Mouse (Mus musculus): Measurements from ENCODE around the gene Srsf5. TPM values are rescaled to one million over a fixed set of nuclear protein-coding genes. Genes with fewer than 3 reads are reported as not detected.

Srsf5 gene
- total RNA-seq (2018; cell fraction: chromatin; rRNA removed), result 1,000 to 10,000 TPM; 1,478 to 2,930 (median 2,152) TPM
- 100 to 1,000 TPM; 128 to 425 (median 226) TPM for total RNA-seq (2018; cell fraction: cytosol; rRNA removed)
- 1,000 to 10,000 TPM in 19 of 26 experiments, 100 to 1,000 TPM in 7; 770 to 1,971 (median 1,269) TPM for total RNA-seq (2018; cell fraction: nucleus; rRNA removed)
- polyA plus RNA-seq (2018), result 244 to 534 TPM (median 325 TPM) in 3 replicates

DNA sequence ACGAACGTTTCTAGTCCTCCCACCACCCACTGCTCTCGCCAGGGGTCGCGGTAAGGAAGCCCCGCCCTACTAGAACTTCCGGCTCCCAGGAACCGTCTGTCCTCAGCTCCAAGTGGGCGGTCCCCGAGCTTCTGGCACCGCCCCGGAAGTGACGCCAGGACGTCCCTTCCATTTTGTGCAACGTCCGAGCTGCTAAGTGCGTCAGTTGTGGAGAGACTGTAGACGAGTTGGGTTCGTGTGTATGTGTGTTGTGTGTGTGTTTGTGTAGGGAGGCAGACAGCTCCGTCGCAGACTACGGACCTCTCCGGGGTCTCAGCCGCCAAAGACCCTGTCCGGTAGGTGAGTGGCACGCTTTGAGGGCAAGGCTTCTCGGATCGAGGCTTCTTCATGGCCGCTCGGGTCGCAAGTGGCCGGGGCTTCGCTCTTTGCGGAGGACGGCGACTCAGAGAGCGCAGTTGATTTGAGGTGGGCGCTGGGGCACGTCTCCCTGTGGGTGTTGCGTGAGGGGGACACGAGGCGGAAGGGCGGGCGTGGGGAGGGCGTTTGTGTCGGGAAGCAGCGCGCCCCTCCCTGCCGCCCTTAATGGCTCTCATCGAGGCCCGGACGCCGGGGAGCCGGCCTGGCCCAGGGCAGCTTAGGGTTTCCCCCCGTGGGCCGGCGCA lies at the start of gene Srsf5:
Gene Srsf5 (plus strand): TSS at position 171 of the 662 bp plus-strand sequence.
- under 1% methylated on average over 57 of the region's 57 CpGs for WGBS (ENCODE audit: missing documents)
- Histone ChIP-seq H3K4me3 (ENCODE audit: inconsistent target) (peak within 1 kb of the TSS; percentile 80), H3K79me2 (ENCODE audit: inconsistent target) (peaks cover 48% of the 10 kb centered on the region), H3K27ac (peak within 1 kb of the TSS; percentile 89), H3K36me3 (ENCODE audit: inconsistent target) (peaks cover 31% of the 10 kb centered on the region)

DNA sequence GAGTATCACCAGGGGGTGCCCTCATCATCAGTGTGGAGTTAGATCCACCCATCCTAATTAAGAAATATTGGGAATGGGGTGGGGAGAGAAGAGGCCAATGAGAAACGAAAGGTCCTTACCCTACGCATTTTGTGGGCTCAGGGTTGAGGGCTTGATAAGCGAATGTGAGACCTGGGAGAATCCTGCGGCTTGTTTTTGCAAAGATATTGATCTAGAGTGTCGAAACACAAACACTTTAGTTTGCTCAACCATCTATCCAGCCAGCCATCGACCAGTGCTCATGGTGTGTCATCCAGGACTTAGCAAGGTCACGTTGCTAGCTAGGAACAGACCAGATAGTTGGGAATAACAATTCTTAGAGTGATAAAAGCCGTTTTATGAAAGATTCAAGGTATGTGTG lies 35.7 kb upstream of the Srsf5 start:
- Histone ChIP-seq H3K36me3 (ENCODE audit: inconsistent target) (no peaks in the 10 kb centered on the region), H3K79me2 (ENCODE audit: inconsistent target) (no peaks in the 10 kb centered on the region), H3K27ac (no peak overlapping the region), H3K4me3 (ENCODE audit: inconsistent target) (no peak overlapping the region)
- 93% methylated on average over 7 of the region's 8 CpGs for WGBS (ENCODE audit: missing documents)

DNA sequence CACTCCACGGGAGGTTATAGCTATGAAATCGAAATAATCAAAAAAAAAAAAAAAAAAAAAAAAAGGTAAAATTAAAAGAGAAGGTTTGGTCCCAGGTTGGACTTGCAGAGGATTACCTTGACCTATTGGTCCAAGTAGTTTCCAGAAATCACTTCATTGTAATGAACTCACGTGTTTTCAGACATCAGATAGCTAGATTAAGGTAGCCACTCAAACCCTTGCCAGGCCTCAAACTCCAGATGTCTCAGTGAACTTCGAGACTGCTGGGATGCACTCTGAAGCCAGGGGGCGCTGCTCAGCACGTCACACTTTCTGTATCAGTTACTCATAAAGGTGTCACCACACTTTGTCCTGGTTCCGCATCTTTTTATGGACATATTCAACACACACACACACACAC lies 27.5 kb upstream of the Srsf5 start:
- H3K36me3 ChIP-seq (ENCODE audit: inconsistent target), result no peaks in the 10 kb centered on the region
- H3K79me2 ChIP-seq (ENCODE audit: inconsistent target), result no peaks in the 10 kb centered on the region
- H3K27ac ChIP-seq, result no peak overlapping the region
- 47% methylated on average over 6 of the region's 7 CpGs for WGBS (ENCODE audit: missing documents)
- no peak overlapping the region for H3K4me3 ChIP-seq (ENCODE audit: inconsistent target)

DNA sequence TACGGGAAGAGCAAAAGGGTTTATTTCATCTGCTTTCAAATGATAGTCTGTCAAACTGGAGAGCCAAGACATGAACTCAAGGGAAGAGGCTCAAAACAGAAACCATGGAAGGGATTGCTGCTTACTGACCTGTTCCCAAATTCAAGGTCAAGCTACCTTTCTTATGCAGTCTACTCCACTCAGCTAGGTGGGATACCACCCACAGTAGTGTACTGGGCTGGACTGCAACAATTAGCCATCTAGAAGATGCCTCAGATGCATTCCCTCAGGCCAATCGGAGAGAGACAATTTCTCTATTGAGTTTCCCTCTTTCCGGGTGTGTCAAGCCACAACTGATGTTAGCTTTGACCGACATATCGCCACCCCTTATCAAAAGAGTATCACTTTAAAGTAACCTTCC lies 24.0 kb upstream of the Srsf5 start:
- WGBS (ENCODE audit: missing documents), result 97% methylated on average over 5 of the region's 5 CpGs
- Histone ChIP-seq H3K27ac (no peak overlapping the region), H3K4me3 (ENCODE audit: inconsistent target) (no peak overlapping the region), H3K79me2 (ENCODE audit: inconsistent target) (no peaks in the 10 kb centered on the region), H3K36me3 (ENCODE audit: inconsistent target) (no peaks in the 10 kb centered on the region)

DNA sequence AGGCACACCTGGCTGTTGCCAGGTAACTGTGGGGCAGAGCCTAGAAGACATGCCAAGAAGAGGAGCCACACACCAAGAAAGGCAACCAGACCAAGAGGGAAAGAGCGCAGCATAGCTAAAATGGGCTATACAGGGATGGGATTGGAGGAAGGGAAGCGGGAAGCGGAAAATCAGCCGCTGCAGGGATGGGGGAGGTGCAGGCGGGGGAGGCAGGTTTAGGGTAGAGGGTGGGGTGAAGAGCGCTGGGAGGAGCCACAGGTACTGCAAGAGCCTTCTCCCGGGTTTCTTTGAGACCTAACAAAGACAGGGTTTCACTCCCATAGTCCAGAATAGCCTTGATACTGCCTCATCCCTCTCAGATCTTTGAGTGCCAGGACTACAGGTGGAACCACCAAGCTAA lies 22.4 kb upstream of the Srsf5 start:
- no peak overlapping the region for H3K4me3 ChIP-seq (ENCODE audit: inconsistent target)
- H3K36me3 ChIP-seq (ENCODE audit: inconsistent target), result no peaks in the 10 kb centered on the region
- no peaks in the 10 kb centered on the region for H3K79me2 ChIP-seq (ENCODE audit: inconsistent target)
- H3K27ac ChIP-seq, result no peak overlapping the region
- WGBS (ENCODE audit: missing documents), result 37% methylated on average over 7 of the region's 7 CpGs

DNA sequence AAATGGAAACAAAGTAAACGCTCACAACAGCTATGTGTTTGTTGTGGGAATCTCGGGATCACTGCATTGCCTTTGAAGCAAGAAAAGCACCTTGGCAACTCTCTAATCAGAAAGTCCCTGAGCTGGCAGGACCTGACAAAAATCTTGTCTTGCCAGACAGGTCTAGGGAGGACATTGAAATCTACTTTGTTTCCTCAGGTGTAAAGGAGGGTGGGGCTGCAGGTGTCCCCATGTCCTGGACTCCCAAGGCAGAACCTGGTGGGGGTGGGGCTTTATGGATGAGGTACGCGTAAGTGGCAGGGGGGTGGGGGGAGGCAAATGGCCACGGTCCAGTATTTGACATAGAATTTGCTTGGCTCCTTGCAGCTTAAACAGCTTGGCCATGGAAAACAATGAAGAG lies 21.7 kb upstream of the Srsf5 start:
- Histone ChIP-seq H3K36me3 (ENCODE audit: inconsistent target) (no peaks in the 10 kb centered on the region), H3K4me3 (ENCODE audit: inconsistent target) (no peak overlapping the region), H3K79me2 (ENCODE audit: inconsistent target) (no peaks in the 10 kb centered on the region), H3K27ac (no peak overlapping the region)
- 96% methylated on average over 5 of the region's 5 CpGs for WGBS (ENCODE audit: missing documents)

DNA sequence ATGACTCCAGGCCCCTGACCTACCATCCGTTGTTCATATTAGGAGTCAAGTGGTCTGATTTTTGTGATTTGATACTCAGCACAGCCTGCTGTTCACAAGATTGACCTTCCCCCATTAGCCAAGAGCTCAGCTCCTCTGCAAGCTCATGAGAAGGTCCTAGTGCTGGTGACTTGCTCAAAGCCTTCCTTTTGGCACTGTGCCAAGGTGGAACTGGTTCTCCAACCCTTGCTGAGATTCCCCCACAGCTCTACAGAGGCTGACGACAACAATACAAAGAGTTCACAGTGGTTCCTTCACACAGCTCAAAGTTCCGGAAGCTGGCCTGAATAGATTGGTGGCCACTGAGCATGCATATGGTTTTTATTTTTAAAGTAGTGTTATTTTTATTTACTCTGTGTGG lies 21.1 kb upstream of the Srsf5 start:
- no peak overlapping the region for H3K4me3 ChIP-seq (ENCODE audit: inconsistent target)
- no peak overlapping the region for H3K27ac ChIP-seq
- 78% methylated on average over 3 of the region's 3 CpGs for WGBS (ENCODE audit: missing documents)
- H3K36me3 ChIP-seq (ENCODE audit: inconsistent target), result no peaks in the 10 kb centered on the region
- H3K79me2 ChIP-seq (ENCODE audit: inconsistent target), result no peaks in the 10 kb centered on the region

DNA sequence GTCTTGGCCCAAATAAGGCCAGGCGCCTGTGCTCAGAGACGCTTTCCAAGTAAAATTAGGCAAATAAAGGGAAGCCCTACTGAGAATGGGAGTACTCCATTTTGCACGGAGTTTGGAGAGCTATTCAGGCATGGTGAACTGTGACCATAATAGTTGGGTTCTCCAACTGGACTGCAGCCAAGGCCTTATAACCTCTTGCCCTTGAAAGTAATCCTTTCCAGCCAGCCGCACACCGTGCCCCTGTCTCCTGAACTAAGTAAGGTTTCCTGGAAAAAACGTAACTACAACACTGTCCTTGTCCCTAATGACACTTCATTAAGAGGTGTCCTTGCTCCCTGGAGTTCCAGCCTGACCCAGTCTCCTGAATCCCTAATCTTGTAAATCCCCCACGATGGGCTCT lies 19.4 kb upstream of the Srsf5 start:
- no peaks in the 10 kb centered on the region for H3K79me2 ChIP-seq (ENCODE audit: inconsistent target)
- H3K36me3 ChIP-seq (ENCODE audit: inconsistent target), result no peaks in the 10 kb centered on the region
- 91% methylated on average over 7 of the region's 7 CpGs for WGBS (ENCODE audit: missing documents)
- no peak overlapping the region for H3K27ac ChIP-seq
- H3K4me3 ChIP-seq (ENCODE audit: inconsistent target), result no peak overlapping the region

DNA sequence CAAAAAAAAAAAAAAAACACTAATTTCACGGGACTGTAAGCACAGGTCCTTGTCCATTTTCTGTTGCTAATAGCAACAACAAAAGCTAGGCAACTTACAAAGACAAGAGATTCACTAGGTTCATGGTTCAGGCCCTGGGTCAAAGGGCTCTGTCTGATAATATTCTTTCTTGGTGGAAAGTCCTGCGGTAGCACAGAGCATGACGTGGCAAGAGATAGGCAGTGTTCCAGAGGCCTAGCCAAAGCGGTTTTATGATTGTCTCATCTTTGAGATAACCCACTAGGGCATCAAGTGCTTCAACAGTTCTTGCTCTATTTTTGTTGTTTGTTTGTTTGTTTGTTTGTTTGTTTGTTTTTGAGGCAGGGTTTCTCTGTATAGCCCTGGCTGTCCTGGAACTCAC lies 18.8 kb upstream of the Srsf5 start:
- Histone ChIP-seq H3K4me3 (ENCODE audit: inconsistent target) (no peak overlapping the region), H3K36me3 (ENCODE audit: inconsistent target) (no peaks in the 10 kb centered on the region), H3K79me2 (ENCODE audit: inconsistent target) (no peaks in the 10 kb centered on the region), H3K27ac (no peak overlapping the region)
- 93% methylated on average over 4 of the region's 4 CpGs for WGBS (ENCODE audit: missing documents)

DNA sequence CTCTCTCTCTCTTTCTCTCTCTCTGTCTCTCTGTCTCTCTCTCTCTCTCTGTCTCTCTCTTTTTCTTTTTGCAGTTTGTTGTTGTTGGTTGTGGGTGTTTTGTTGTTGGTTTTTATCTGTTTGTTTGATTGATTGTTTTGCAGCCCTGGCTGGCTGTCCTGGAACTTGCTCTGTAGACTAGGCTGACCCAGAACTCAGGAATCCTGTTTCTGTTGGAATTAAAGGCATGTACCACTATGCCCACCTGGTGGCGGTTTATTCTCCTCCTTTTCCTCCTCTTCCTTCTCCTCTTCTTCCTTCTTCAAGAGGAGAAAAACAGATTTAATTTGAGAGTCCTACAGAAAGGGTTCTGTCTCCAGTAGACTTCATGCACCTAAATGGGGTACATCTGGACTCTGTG lies 17.8 kb upstream of the Srsf5 start:
- Histone ChIP-seq H3K27ac (no peak overlapping the region), H3K79me2 (ENCODE audit: inconsistent target) (no peaks in the 10 kb centered on the region), H3K36me3 (ENCODE audit: inconsistent target) (no peaks in the 10 kb centered on the region), H3K4me3 (ENCODE audit: inconsistent target) (no peak overlapping the region)
- 100% methylated on average over 1 of the region's 1 CpGs for WGBS (ENCODE audit: missing documents)

DNA sequence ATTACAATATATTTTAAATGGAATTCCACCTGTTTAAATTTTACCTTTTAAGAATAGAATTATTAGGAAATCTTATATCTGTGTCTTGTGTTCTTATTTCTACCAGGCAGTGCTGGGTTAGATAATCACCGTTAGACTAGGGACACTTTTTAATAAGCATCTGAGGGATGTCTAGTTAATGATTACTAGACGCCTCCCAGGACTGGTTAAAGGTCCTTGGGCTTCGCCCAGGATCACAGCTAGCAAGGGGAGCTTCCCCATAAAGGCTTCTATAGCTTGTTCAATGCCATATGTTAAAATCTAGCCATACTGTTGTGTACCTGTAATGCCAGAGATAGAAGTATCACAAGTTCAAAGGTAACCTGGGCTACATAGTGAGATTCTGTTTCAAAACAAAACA lies 16.4 kb upstream of the Srsf5 start:
- H3K79me2 ChIP-seq (ENCODE audit: inconsistent target), result no peaks in the 10 kb centered on the region
- H3K36me3 ChIP-seq (ENCODE audit: inconsistent target), result no peaks in the 10 kb centered on the region
- no peak overlapping the region for H3K27ac ChIP-seq
- H3K4me3 ChIP-seq (ENCODE audit: inconsistent target), result no peak overlapping the region
- WGBS (ENCODE audit: missing documents), result 96% methylated on average over 3 of the region's 3 CpGs

DNA sequence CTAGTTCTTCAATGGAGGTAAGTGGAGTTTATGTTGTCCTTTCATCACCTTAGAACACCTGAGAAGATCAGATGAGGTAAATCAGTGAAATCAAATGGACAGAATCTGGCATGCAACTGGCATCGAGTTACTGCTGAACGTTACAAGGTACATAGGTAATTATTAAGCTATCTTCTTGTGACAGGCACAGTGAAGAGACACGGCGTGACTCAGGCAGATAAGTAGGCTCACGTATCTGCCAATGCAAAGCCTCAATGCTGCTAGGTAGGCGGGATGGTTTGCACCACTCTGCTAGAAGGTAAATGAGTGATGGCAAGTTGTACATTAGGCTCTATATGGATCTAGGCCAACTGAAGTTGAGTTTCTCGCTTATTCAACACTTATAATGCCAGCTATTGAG lies 15.2 kb upstream of the Srsf5 start:
- H3K4me3 ChIP-seq (ENCODE audit: inconsistent target), result no peak overlapping the region
- 95% methylated on average over 7 of the region's 7 CpGs for WGBS (ENCODE audit: missing documents)
- no peaks in the 10 kb centered on the region for H3K36me3 ChIP-seq (ENCODE audit: inconsistent target)
- H3K27ac ChIP-seq, result no peak overlapping the region
- H3K79me2 ChIP-seq (ENCODE audit: inconsistent target), result no peaks in the 10 kb centered on the region

DNA sequence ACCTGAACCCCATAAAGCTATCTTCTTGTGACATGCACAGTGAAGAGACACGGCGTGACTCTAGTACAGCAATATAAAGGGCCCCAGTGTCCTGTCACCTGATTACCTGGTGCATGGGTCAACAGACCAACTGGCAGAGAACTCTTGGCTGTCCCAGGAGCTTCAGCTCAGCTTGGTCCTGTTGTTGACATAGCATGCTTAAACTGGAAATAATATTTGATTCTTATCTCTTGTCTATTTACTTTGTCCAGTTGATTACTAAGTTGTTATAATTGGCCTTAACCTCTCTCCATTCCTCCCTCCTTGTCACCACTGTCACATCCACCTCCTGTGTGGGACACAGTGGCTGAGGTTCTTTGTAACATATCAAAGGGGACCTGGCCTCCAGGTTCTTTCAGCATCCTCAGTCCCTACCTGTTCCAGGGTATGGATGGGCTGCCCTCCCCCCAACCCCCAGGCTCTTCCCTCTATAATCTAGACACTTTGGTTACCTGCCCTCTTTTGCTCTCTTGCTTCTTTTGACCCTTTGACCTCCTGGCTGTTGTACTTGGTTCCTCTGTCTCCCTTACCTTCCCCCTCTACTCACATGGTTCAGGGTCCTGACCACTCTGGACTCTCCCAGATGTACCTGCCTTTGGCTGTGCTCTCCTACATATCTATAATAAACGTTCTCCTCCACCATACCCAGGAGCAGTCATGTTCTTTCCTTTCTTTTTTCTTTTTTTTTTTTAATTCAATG lies 13.7 kb upstream of the Srsf5 start:
- Histone ChIP-seq H3K36me3 (ENCODE audit: inconsistent target) (no peaks in the 10 kb centered on the region), H3K27ac (no peak overlapping the region), H3K4me3 (ENCODE audit: inconsistent target) (no peak overlapping the region), H3K79me2 (ENCODE audit: inconsistent target) (no peaks in the 10 kb centered on the region)
- WGBS (ENCODE audit: missing documents), result 97% methylated on average over 3 of the region's 3 CpGs

DNA sequence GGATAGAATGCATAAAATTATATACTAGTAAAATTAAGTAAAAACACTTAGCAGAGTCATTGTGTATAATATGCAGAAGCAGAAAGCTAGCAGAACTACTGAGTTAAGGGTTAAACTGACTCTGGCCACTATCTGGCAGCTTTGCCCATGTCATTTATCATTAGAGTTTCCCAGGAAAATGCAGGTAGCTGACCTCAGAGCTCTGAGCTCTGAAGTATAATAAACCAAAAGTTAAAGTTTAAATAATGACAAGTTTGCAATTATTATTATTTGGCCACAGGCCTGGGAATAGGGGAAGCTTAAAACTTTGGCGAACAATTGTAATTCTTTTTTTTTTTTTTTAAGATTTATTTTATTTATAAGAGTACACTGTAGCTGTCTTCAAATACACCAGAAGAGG lies 12.4 kb upstream of the Srsf5 start:
- WGBS (ENCODE audit: missing documents), result no CpG with 5 or more reads among the region's 1 CpGs
- no peak overlapping the region for H3K27ac ChIP-seq
- no peak overlapping the region for H3K4me3 ChIP-seq (ENCODE audit: inconsistent target)
- H3K79me2 ChIP-seq (ENCODE audit: inconsistent target), result no peaks in the 10 kb centered on the region
- no peaks in the 10 kb centered on the region for H3K36me3 ChIP-seq (ENCODE audit: inconsistent target)

DNA sequence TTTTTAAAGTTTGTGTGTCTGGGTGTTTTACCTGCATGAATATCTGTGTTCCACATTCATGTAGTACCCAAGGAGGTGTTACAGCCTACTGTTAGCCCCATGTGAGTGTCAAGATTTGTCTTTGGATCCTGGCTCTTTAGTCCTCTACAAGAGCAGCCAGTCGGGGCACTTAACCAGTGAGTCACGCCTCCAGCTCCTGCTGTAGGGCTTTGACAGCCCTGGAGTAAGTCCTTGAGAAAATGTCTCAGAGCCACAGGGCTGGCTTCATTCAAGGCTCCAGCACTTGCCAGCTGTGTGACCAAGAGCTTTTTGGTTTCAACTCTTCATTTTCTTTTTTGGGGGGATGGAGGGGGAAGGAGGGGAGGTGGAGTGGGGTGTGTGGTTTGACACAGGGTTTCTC lies 8.6 kb upstream of the Srsf5 start:
- Histone ChIP-seq H3K36me3 (ENCODE audit: inconsistent target) (no peaks in the 10 kb centered on the region), H3K4me3 (ENCODE audit: inconsistent target) (no peak overlapping the region), H3K79me2 (ENCODE audit: inconsistent target) (no peaks in the 10 kb centered on the region), H3K27ac (no peak overlapping the region)
- WGBS (ENCODE audit: missing documents), result 84% methylated on average over 2 of the region's 2 CpGs

Measured in macrophage (primary cell).